Mouse (Mus musculus) urinary bladder, postnatal 4 days (tissue): Measurements from ENCODE around the gene Creb5.
A peak's percentile ranks its signal among the peaks of the same experiment; 100 is the strongest.
"Not testable (repeated sequence)": the region's sequence is repeated elsewhere in the genome, so short reads cannot be mapped to it uniquely, and the experiment has no call there.

Source experiments
- DNase-seq, 2 experiments: peaks; one replicate each; pipeline ENCODE4 v3.0.0; 2021 to 2022; ENCODE audit warnings: low spot score in 2 of 2

Gene Creb5

GRCm38 (mm10) chr6:53319543-53320325 is 32.7 kb downstream of the Creb5 start:
- peak in 1 of 2 experiments; percentile 23 for DNase-seq

- DNase-seq = peak in 1 of 2 experiments; percentile 28
Measured at GRCm38 (mm10) chr6:53337398-53337797, 50.3 kb downstream of the Creb5 start.

GRCm38 (mm10) chr6:53352311-53352960 is 65.4 kb downstream of the Creb5 start:
- DNase-seq = no peak

DNA sequence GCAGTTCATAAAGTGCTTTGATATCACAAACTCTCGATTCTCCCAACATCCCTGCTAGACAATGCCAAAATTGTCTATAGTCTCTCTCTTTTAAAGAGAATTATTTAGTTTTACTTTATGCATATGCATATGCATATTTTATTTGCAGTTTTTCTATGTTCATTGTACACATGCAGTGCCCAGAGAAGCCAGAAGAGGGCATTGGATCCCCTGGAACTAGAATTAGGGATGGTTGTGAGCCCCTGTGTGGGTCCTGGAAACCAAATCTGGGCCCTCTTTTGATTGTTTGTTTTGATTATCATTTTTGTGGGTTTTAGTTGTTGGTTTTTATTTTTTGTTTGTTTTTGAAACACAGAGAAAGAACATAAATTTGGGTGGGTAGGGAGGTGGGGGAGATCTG is 69.3 kb downstream of the Creb5 start:
- no peak for DNase-seq

GRCm38 (mm10) chr6:53363535-53363934 is 76.5 kb downstream of the Creb5 start:
- DNase-seq = no peak

GRCm38 (mm10) chr6:53363981-53364391 is 76.9 kb downstream of the Creb5 start:
- DNase-seq = no peak

- no peak for DNase-seq
Measured at GRCm38 (mm10) chr6:53369147-53369546, 82.1 kb downstream of the Creb5 start.

DNA sequence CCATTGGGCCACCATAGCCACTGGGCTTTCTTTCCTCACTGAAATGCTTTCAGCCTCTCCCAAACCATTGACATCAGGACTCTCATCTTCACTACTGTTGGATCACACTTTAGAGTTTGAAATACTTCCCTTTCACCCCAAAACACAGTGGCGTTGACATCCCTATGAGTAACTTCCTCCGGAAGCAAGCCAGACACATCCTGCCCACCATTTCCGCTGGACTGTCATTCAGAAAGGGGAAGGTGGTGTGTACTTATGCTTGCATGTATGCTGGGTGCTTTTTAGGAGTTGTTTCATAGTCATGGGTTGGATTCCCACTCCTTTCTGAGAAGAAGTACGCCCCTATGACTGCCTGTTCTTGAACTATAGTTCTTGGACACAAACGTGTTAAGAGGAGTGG is 82.9 kb downstream of the Creb5 start:
- DNase-seq = no peak

GRCm38 (mm10) chr6:53371962-53372361 is 84.9 kb downstream of the Creb5 start:
- no peak for DNase-seq

GRCm38 (mm10) chr6:53374315-53374941 is 87.4 kb downstream of the Creb5 start:
- DNase-seq = no peak

- DNase-seq = no peak
Measured at GRCm38 (mm10) chr6:53389277-53389676, 102.2 kb downstream of the Creb5 start.

GRCm38 (mm10) chr6:53390413-53390812 is 103.3 kb downstream of the Creb5 start:
- no peak for DNase-seq

GRCm38 (mm10) chr6:53394026-53394425 is 107.0 kb downstream of the Creb5 start:
- DNase-seq = no peak

DNA sequence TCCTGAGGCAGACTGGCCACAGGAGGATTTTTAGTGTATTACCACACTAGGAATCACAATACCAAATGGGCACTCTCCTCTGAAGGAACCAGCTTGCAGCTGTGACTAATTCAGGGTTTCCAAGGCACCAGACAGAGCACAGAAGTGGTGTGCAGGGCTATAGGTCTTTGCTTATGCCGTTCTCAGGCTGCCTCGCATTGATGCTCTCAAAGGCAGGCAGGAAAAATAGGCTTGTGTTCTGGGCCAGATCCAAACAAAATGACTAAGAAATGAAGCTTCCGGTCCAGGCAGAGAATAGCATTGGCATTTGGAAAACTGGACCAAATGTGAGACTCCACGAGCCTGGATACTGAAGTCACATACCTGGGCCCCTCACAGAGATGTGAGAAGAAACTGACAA is 108.1 kb downstream of the Creb5 start:
- DNase-seq = no peak

- DNase-seq = no peak
Measured at GRCm38 (mm10) chr6:53396421-53396820, 109.4 kb downstream of the Creb5 start.

GRCm38 (mm10) chr6:53397797-53398196 is 110.7 kb downstream of the Creb5 start:
- no peak for DNase-seq

GRCm38 (mm10) chr6:53398297-53399140 is 111.4 kb downstream of the Creb5 start:
- no peak for DNase-seq

- DNase-seq = no peak
Measured at GRCm38 (mm10) chr6:53401364-53401763, 114.3 kb downstream of the Creb5 start.

DNA sequence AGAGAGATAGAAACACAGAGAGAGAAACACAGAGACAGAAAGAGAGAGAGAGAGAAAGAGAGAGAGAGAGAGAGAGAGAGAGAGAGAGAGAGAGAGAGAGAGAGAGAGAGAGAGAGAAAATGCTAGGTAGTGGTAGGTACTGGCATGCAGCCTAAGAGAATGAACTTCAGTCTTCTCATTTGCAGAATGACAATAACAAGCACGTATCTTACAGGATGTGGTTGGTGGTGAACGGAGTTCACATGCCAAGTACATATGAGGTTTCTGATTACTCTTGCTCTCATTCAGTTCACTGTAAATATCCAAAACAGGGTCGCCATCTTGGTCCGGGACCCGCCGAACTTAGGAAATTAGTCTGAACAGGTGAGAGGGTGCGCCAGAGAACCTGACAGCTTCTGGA is 115.5 kb downstream of the Creb5 start:
- DNase-seq = not testable (repeated sequence)

- no peak for DNase-seq
Measured at GRCm38 (mm10) chr6:53409183-53409582, 122.1 kb downstream of the Creb5 start.

DNA sequence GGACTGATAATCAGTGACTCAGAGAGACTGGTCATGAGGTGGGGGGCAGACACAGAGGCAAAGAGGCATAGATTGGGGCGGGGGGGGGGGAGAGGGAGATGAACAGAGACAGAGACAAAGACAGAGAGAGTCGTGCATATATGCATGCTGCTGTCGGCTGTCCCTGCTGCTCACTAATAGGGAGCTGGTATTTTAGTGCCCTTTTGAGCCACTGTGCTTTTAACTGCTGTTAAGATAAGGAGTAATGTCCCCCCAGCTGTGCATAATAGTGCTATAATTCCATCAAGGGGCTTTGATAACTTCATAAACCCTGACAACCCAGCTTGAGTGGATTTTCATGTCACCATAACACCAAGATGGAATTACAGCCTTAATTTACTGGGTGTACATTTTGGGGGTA is 134.3 kb downstream of the Creb5 start:
- DNase-seq = no peak

DNA sequence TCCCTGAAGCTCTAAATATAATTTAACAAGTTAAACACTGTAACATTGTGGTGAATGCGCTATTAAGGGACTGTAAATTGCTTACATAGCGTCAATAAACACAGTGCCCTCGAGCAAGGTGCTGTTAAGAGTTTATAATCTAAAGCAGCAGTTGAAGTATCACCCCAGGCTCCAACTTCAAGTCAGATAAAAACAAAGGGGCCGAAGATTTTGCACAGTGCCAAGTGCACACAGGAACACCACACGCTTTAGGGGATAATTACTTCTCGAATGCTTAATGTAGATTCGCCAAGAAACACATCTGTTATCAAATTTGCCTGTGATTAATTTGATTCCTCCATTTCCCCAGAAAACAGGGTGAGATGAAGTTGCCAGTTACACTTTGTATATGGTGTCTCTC is 142.3 kb downstream of the Creb5 start:
- no peak for DNase-seq
